Mouse (Mus musculus) heart, embryonic 15.5 days (tissue): ENCODE results near the gene Dot1l. TPM values are rescaled to one million over a fixed set of nuclear protein-coding genes. Genes with fewer than 3 reads are reported as not detected.

Experiments
- ATAC-seq: fragments of 200-750 bp; cut with Nextera tagmentation; replicated peaks from 2 replicates; pipeline ENCODE4 v1.8.0; 2017; ENCODE audit warnings: low read depth, moderate TSS enrichment; ENCODE audit not compliant: insufficient number of reproducible peaks, insufficient read depth, low FRiP score
- H3K27ac ChIP-seq: fragments of 300-500 bp; sonication (generic); 2 replicates; pipeline ENCODE4 v1.5.1; 2015; ENCODE audit warnings: mild to moderate bottlenecking, inconsistent platforms
- H3K27me3 ChIP-seq: fragments of 300-500 bp; sonication (generic); 2 replicates; pipeline ENCODE4 v1.6.1; 2015; ENCODE audit warnings: inconsistent platforms
- H3K36me3 ChIP-seq: fragments of 300-500 bp; sonication (generic); 2 replicates; pipeline ENCODE4 v1.6.1; 2015; ENCODE audit warnings: mild to moderate bottlenecking, inconsistent platforms
- H3K4me1 ChIP-seq: fragments of 300-500 bp; sonication (generic); replicated peaks from 2 replicates; pipeline ENCODE4 v1.6.1; 2015; ENCODE audit warnings: inconsistent platforms
- H3K4me2 ChIP-seq: fragments of 300-500 bp; sonication (generic); 2 replicates; pipeline ENCODE4 v1.6.1; 2015; ENCODE audit warnings: inconsistent platforms, mild to moderate bottlenecking, moderate library complexity
- H3K4me3 ChIP-seq: fragments of 300-500 bp; sonication (generic); 2 replicates; pipeline ENCODE4 v1.5.1; 2015; ENCODE audit warnings: mild to moderate bottlenecking, inconsistent platforms
- H3K9ac ChIP-seq: fragments of 300-500 bp; sonication (generic); 2 replicates; pipeline ENCODE4 v1.6.1; 2015; ENCODE audit warnings: mild to moderate bottlenecking, inconsistent platforms
- H3K9me3 ChIP-seq: fragments of 300-500 bp; sonication (generic); replicated peaks from 2 replicates; pipeline ENCODE4 v1.6.1; 2016; ENCODE audit warnings: inconsistent platforms
- WGBS: fragments of 180-500 bp; shearing (Covaris S2); methylation state at CpG from one replicate; pipeline ENCODE4 v1.1.7; 2015; ENCODE audit warnings: mixed read lengths; 5-methylcytosine and 5-hydroxymethylcytosine counted together
- polyA plus RNA-seq: library from polyadenylated mRNA; unstranded; fragments of >200 nt; fragmentation: Nextera tagmentation; extraction: Ambion mirVana; gene quantifications from 2 replicates; pipeline ENCODE4 v1.2.1, GENCODE M21; 2015

The Dot1l gene
- polyA plus RNA-seq, 1 experiment from 2014 or later, result 16.1 TPM

DNA sequence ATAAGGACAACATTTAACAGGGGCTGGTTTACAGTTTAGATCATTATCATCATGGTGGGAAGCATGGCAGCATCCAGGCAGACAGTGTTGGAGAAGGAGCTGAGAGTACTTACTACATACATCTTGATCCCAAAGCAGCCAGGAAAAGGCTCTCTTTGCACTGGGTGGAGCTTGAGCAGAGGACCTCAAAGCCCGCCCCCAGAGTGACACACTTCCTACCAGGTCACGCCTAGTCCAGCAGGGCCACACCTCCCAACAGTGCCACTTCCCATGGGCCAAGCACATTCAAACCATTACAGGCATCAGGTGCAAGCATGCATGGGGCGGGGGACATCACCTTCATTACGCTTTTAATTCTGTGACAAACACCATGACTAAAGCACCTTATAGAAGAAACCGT lies 10.7 kb upstream of the Dot1l start:
- Histone ChIP-seq H3K4me1 (peaks cover 41% of the 10 kb centered on the region), H3K36me3 (no peaks in the 10 kb centered on the region), H3K27me3 (no peaks in the 10 kb centered on the region), H3K4me2 (no peak overlapping the region), H3K9me3 (no peaks in the 10 kb centered on the region), H3K27ac (no peak overlapping the region), H3K9ac (no peak overlapping the region), H3K4me3 (no peak overlapping the region)
- ATAC-seq, result no peak
- WGBS, result 32% methylated on average over 5 of the region's 5 CpGs

DNA sequence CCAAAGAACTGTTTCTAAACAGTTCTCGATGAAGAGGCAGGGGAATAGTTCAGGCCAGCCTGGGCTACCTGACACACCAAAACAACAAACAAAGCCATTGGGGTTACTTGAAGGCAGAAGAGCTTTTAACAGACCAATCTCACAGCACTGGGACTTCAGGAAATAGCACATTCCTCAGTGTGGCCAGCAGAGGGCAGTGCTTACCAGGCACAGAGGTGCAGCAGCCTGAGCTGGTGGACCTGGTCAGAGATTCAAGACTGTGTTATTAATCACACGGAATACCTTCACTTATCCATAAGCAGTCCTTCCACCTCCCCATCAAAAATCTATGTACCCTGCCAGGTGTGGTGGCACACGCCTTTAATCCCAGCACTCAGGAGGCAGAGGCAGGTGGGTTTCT lies 7.6 kb upstream of the Dot1l start:
- 6% methylated on average over 3 of the region's 3 CpGs for WGBS
- H3K27me3 ChIP-seq, result no peaks in the 10 kb centered on the region
- no peaks in the 10 kb centered on the region for H3K36me3 ChIP-seq
- H3K27ac ChIP-seq, result no peak overlapping the region
- H3K4me3 ChIP-seq, result no peak overlapping the region
- no peak overlapping the region for H3K4me2 ChIP-seq
- H3K9me3 ChIP-seq, result no peaks in the 10 kb centered on the region
- H3K9ac ChIP-seq, result no peak overlapping the region
- no peak for ATAC-seq
- H3K4me1 ChIP-seq, result peaks cover 41% of the 10 kb centered on the region

- Histone ChIP-seq H3K4me2 (no peak overlapping the region), H3K9me3 (no peaks in the 10 kb centered on the region), H3K4me1 (peaks cover 40% of the 10 kb centered on the region), H3K27me3 (no peaks in the 10 kb centered on the region), H3K36me3 (no peaks in the 10 kb centered on the region), H3K4me3 (no peak overlapping the region), H3K27ac (no peak overlapping the region), H3K9ac (no peak overlapping the region)
- no peak for ATAC-seq
- 8% methylated on average over 6 of the region's 6 CpGs for WGBS
Observed at GRCm38 (mm10) chr10:80748609-80749008, 6.4 kb upstream of the Dot1l start.

DNA sequence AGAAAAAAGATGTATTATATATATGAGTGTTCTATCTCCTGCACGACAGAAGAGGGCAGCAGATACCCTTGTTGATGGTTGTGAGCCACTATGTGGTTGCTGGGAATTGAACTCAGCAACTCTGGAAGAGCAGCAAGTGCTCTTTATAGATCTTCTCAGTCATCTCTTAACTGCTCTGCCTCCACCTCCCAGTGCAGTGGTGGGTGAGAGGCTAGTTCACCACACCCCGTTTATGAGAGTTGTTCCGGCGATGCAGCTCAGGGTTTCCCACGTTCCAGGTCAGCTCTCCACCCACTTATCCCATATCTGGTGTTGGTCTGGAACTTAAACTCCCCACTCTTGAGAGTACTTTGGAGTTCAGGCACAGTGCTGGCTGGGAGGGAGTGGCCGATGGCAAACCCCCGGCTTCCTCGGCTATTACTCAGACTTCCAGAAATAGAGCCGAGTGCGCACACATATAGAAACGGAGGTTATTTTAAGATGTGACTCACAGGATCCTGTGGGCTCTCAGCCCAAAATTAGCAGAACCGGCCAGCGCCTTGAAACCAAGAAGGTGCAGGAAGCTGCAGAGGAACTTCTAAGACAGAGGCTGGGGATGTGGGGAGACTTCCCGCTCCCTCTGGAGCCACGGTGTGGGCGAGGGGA lies 3.7 kb upstream of the Dot1l start:
- Histone ChIP-seq H3K27me3 (no peaks in the 10 kb centered on the region), H3K36me3 (no peaks in the 10 kb centered on the region), H3K4me2 (peak overlapping the region; percentile 65), H3K9me3 (no peaks in the 10 kb centered on the region), H3K4me3 (peak overlapping the region; percentile 45), H3K27ac (peak overlapping the region; percentile 98), H3K4me1 (peaks cover 45% of the 10 kb centered on the region), H3K9ac (peak overlapping the region; percentile 55)
- WGBS, result 5% methylated on average over 16 of the region's 16 CpGs
- ATAC-seq, result peak; percentile 80

DNA sequence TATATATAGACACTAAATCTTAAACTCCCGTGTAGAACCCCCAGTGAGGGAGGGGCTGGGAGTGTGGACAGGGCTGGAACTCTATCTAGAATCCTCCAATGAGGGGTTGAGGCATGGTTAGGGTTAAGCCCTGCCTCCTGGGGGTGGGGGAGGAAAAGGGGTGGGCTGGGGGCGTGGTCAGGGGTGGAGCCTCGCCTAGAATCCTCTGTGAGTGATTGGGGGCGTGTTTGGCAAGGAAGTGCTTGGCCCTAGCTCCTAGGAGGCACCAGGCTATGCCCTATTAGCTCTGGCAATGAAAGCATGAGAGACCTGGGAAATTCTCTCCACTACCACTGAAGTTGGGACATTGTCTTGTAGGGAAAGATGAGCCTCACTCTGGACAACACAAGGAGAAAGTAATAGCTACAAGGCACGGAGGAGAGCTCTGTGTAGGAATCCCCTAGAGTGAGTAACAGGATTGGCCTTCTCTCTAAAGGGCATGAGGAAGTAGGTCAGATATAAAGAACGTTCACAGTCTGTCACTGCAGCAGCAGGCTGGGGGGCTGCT lies 2.9 kb upstream of the Dot1l start:
- H3K36me3 ChIP-seq, result no peaks in the 10 kb centered on the region
- H3K9me3 ChIP-seq, result no peaks in the 10 kb centered on the region
- peak; percentile 78 for ATAC-seq
- H3K27ac ChIP-seq, result peak overlapping the region; percentile 98
- peaks cover 53% of the 10 kb centered on the region for H3K4me1 ChIP-seq
- peak overlapping the region; percentile 55 for H3K9ac ChIP-seq
- no peaks in the 10 kb centered on the region for H3K27me3 ChIP-seq
- 3% methylated on average over 6 of the region's 6 CpGs for WGBS
- H3K4me3 ChIP-seq, result peak overlapping the region; percentile 45
- peak overlapping the region; percentile 65 for H3K4me2 ChIP-seq

- H3K27me3 ChIP-seq, result no peaks in the 10 kb centered on the region
- H3K9me3 ChIP-seq, result no peaks in the 10 kb centered on the region
- no peaks in the 10 kb centered on the region for H3K36me3 ChIP-seq
- peak overlapping the region; percentile 74 for H3K4me2 ChIP-seq
- no peak; the same call in 1 of the 2 replicates for ATAC-seq
- H3K4me1 ChIP-seq, result peaks cover 72% of the 10 kb centered on the region
- H3K4me3 ChIP-seq, result peak overlapping the region; percentile 89
- H3K9ac ChIP-seq, result peak overlapping the region; percentile 90
- H3K27ac ChIP-seq, result peak overlapping the region; percentile 87
- whole genome bisulfite sequencing, result under 1% methylated on average over 66 of the region's 75 CpGs
Observed at GRCm38 (mm10) chr10:80755291-80756015, 447 bp downstream of the Dot1l start.

DNA sequence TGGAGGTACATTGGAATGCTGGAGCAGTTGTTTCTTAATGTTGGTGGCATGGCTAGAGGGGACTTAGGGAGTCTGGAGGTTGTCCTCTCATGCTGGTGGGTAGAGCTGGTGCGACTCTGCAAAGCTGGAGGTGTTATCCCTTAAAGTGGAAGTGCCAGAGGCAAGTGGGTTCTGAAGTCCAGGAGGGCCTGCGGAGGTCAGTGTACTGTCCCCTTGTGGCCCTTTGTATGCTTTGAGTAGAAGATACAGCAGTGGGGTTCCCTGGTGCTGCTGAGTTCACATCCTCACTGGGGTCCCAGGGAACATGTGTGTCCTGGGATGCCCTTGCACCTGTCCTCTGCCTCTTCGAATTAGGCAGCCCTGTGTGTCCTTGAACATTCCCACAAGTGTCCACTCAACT lies 1.1 kb downstream of the Dot1l start:
- no peaks in the 10 kb centered on the region for H3K27me3 ChIP-seq
- peak overlapping the region; percentile 90 for H3K9ac ChIP-seq
- H3K27ac ChIP-seq, result peak overlapping the region; percentile 87
- H3K4me1 ChIP-seq, result peaks cover 73% of the 10 kb centered on the region
- peak overlapping the region; percentile 89 for H3K4me3 ChIP-seq
- no peaks in the 10 kb centered on the region for H3K36me3 ChIP-seq
- no peaks in the 10 kb centered on the region for H3K9me3 ChIP-seq
- peak overlapping the region; percentile 74 for H3K4me2 ChIP-seq
- WGBS, result 10% methylated on average over 3 of the region's 3 CpGs
- ATAC-seq, result no peak

DNA sequence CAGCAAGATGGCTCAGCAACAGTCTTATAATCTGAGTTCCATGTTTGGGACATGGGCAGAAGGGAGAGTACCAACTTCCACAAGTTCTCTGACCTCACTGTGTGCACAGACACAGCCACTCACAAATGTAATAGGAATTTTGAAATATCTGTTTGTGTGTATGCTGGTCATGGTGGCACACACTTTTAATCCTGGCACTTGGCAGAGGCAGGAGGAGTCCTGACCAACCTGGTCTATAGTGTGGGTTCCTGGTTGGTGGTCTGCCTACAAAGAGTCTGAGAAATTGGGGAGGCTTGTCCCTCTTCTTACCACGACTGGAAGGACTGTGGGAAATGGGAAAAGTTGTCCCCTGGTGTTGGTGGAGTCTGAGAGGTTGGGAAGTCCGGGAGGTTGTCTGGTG lies 1.5 kb downstream of the Dot1l start:
- Histone ChIP-seq H3K9ac (peak overlapping the region; percentile 90), H3K27me3 (no peaks in the 10 kb centered on the region), H3K9me3 (no peaks in the 10 kb centered on the region), H3K27ac (peak overlapping the region; percentile 87; the same call in 1 of the 2 replicates), H3K4me1 (peaks cover 74% of the 10 kb centered on the region), H3K36me3 (no peaks in the 10 kb centered on the region), H3K4me2 (peak overlapping the region; percentile 74), H3K4me3 (peak overlapping the region; percentile 89)
- WGBS, result 43% methylated on average over 2 of the region's 2 CpGs
- no peak for ATAC-seq

DNA sequence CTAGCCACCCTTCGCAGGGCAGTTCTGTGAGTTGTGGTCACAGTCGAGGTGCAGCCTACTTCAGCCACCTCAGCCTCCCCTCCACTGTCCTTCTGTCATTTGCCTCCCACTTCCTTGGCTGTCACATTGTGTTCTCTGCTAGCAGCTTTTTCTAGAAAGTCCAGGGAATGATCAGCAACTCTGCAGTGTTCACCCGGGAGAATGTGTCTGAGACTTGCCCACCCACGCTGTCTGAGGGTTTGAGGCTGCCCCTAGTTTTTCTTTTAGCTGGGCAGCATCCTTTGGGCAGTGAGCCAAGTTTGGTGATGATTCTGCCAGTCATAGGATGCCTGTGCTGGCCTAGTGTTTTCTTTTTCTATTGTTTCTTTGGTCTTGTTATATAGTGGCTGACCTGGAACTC lies 2.0 kb downstream of the Dot1l start:
- 54% methylated on average over 4 of the region's 4 CpGs for WGBS
- Histone ChIP-seq H3K27ac (peak overlapping the region; percentile 87), H3K4me1 (peaks cover 73% of the 10 kb centered on the region), H3K36me3 (no peaks in the 10 kb centered on the region), H3K9ac (peak overlapping the region; percentile 90; the same call in 1 of the 2 replicates), H3K27me3 (no peaks in the 10 kb centered on the region), H3K4me2 (peak overlapping the region; percentile 74), H3K4me3 (peak overlapping the region; percentile 89), H3K9me3 (no peaks in the 10 kb centered on the region)
- no peak for ATAC-seq

DNA sequence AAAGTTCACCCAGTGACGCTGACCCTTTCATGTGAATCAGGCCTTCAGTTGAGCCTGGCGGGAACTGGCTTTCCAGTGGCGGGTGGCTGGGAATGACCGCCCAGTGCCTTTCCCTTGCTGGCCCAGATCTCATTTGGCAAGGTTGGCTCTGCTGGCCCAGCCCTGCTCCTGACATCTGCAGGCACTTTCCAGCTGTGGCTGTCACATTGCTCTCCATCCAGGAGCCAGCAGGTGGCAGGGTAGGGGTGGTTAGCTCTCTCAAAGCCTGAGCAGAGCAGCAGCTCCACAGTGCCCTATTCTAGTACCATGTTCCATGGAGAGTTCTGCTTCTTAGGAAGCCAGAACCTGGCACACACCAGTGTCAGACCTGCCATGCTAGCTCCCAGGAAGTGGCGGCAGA lies 2.7 kb downstream of the Dot1l start:
- Histone ChIP-seq H3K9ac (no peak overlapping the region), H3K9me3 (no peaks in the 10 kb centered on the region), H3K36me3 (no peaks in the 10 kb centered on the region), H3K27ac (peak overlapping the region; percentile 87), H3K4me3 (peak overlapping the region; percentile 89; the same call in 1 of the 2 replicates), H3K27me3 (no peaks in the 10 kb centered on the region), H3K4me2 (peak overlapping the region; percentile 74), H3K4me1 (peaks cover 70% of the 10 kb centered on the region)
- ATAC-seq, result peak; percentile 40
- 25% methylated on average over 5 of the region's 5 CpGs for WGBS

DNA sequence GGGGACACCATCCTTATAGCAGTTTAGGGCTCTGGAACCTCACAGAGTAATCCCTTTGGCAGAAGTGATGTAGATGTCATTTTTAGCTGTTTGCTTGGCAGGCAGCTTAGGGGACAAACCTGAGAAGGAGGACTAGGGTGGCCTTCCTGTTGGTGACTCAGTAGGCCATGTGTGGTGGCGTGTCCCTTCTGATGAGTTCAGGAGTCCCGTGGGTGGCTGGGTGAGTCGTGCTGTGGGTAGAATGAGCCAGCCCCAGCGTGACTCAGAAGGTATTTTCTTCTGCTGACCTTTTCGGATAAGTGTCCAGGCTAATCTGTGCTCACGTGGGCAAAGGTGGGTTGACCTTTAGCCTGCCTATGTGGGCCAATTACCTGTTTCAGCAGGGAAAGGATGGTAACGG lies 3.6 kb downstream of the Dot1l start:
- Histone ChIP-seq H3K4me3 (no peak overlapping the region), H3K4me2 (no peak overlapping the region), H3K4me1 (peaks cover 75% of the 10 kb centered on the region), H3K27me3 (no peaks in the 10 kb centered on the region), H3K9me3 (no peaks in the 10 kb centered on the region), H3K9ac (0 out of 2 replicates have a peak overlapping the region, but pooled peaks have one; percentile 5), H3K27ac (peak overlapping the region; percentile 87), H3K36me3 (no peaks in the 10 kb centered on the region)
- no peak for ATAC-seq
- WGBS, result 54% methylated on average over 7 of the region's 7 CpGs
